Mouse (Mus musculus) embryonic facial prominence, embryonic 12.5 days (tissue): ENCODE measurements around the gene Arf3. TPM values are rescaled to one million over a fixed set of nuclear protein-coding genes. Genes with fewer than 3 reads are reported as not detected.

Experiments
- ATAC-seq: fragments of 200-750 bp; cut with Nextera tagmentation; 2 replicates; pipeline ENCODE4 v1.8.0; 2017; ENCODE audit not compliant: insufficient number of reproducible peaks, insufficient read depth, low FRiP score, low TSS enrichment
- H3K27ac ChIP-seq: fragments of 300-500 bp; sonication (generic); 2 replicates; pipeline ENCODE4 v1.5.1; 2016; ENCODE audit warnings: mild to moderate bottlenecking
- H3K27me3 ChIP-seq: fragments of 300-500 bp; sonication (generic); 2 replicates; pipeline ENCODE4 v1.6.1; 2016; ENCODE audit warnings: mild to moderate bottlenecking, moderate library complexity
- H3K36me3 ChIP-seq: fragments of 300-500 bp; sonication (generic); 2 replicates; pipeline ENCODE4 v1.6.1; 2016; ENCODE audit warnings: mild to moderate bottlenecking
- H3K4me1 ChIP-seq: fragments of 300-500 bp; sonication (generic); 2 replicates; pipeline ENCODE4 v1.6.1; 2016
- H3K4me2 ChIP-seq: fragments of 300-500 bp; sonication (generic); replicated peaks from 2 replicates; pipeline ENCODE4 v1.6.1; 2016; ENCODE audit warnings: mild to moderate bottlenecking, moderate library complexity
- H3K4me3 ChIP-seq: fragments of 300-500 bp; sonication (generic); 2 replicates; pipeline ENCODE4 v1.5.1; 2016; ENCODE audit warnings: mild to moderate bottlenecking
- H3K9ac ChIP-seq: fragments of 300-500 bp; sonication (generic); 2 replicates; pipeline ENCODE4 v1.6.1; 2016; ENCODE audit warnings: mild to moderate bottlenecking, moderate library complexity
- H3K9me3 ChIP-seq: fragments of 300-500 bp; sonication (generic); 2 replicates; pipeline ENCODE4 v1.6.1; 2016; ENCODE audit warnings: mild to moderate bottlenecking, moderate library complexity
- WGBS: fragments of 180-500 bp; shearing (Covaris S2); methylation state at CpG from one replicate; pipeline ENCODE4 v1.1.7; 2016; 5-methylcytosine and 5-hydroxymethylcytosine counted together
- polyA plus RNA-seq: library from polyadenylated mRNA; unstranded; fragments of >200 nt; fragmentation: Nextera tagmentation; extraction: Ambion mirVana; gene quantifications from 2 replicates; pipeline ENCODE4 v1.2.1, GENCODE M21; 2016

Gene Arf3
- polyA plus RNA-seq, 1 experiment from 2014 or later: 51.2 TPM

DNA sequence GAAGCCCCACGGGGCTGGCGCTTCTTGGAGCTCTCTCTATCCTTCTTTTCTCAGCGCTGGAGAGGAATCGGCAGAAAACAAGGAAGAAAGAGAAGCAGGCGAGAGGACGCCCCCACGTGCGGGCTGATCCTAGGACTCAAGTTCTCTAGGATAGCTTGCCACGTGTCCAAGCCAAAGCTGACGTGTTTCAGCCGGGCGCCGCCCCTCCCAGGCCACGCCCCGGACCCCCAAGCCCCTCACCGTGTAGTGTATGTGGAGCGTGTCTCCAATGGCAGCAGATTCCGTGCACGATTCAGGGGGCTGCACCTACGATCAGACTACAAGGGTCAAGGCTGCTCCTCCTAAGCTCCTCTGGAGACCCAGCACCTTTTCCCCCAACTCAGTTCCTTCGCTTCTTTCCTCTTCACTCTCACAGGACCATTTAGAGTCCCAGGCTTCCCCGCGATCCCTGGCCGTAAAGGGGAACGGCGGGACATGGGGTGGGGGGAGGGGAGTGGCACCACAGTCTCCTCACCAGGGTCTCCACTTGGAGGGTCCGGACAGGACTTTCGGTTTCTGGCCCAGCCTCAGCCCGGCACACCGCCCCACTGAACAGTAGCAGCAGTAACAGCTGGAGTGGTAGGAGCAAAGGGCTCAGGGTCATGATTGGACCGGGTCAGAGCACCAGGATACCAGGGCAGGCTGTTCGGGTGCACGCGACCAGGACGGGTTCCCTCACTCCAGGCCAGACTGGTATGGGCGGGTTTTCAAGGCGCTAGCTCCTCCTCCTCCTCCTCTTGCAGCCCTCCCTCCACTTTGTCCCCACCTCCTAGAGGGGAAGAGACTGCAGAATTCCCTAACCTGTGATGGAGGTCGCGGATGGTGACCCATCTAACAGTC lies 35.3 kb downstream of the Arf3 start, which contains the start of gene Fkbp11:
Gene Fkbp11, minus strand, starts transcription at position 756 of the 879 bp plus-strand sequence.
- Histone ChIP-seq H3K36me3 (no peaks in the 10 kb centered on the region), H3K27ac (no peak within 1 kb of the TSS), H3K9me3 (no peaks in the 10 kb centered on the region), H3K27me3 (no peaks in the 10 kb centered on the region), H3K4me1 (peaks cover 38% of the 10 kb centered on the region), H3K4me3 (peak within 1 kb of the TSS; percentile 52), H3K9ac (peak within 1 kb of the TSS; percentile 54), H3K4me2 (peak within 1 kb of the TSS; percentile 94)
- under 1% methylated on average over 39 of the region's 39 CpGs for WGBS
- ATAC-seq: peak; percentile 77

DNA sequence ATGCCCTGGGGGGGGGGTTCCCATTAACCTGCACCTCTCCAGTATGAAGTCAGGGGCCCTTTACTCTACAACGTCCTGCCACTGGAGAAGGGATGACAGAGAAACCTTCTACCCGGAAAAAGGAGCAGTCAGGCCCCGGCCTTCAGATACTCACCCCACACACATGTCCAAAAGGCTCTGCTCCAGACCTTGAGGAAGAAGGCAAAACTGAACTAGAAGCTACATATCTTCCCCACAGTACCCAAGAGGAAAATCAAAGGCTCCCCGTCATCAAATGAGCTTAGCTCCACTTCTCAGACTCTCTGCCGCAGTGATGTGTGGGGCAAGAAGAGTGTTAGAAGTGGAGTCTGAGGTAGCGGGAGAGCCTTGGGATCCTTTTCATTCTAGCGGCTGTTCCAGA lies 36.3 kb downstream of the Arf3 start:
- ATAC-seq: no peak
- no peak overlapping the region for H3K27ac ChIP-seq
- H3K4me2 ChIP-seq: peak overlapping the region; percentile 94
- no peaks in the 10 kb centered on the region for H3K36me3 ChIP-seq
- peak overlapping the region; percentile 54; the same call in 1 of the 2 replicates for H3K9ac ChIP-seq
- no peaks in the 10 kb centered on the region for H3K27me3 ChIP-seq
- no peaks in the 10 kb centered on the region for H3K9me3 ChIP-seq
- H3K4me1 ChIP-seq: peaks cover 45% of the 10 kb centered on the region
- WGBS: 30% methylated on average over 7 of the region's 7 CpGs
- H3K4me3 ChIP-seq: peak overlapping the region; percentile 52

DNA sequence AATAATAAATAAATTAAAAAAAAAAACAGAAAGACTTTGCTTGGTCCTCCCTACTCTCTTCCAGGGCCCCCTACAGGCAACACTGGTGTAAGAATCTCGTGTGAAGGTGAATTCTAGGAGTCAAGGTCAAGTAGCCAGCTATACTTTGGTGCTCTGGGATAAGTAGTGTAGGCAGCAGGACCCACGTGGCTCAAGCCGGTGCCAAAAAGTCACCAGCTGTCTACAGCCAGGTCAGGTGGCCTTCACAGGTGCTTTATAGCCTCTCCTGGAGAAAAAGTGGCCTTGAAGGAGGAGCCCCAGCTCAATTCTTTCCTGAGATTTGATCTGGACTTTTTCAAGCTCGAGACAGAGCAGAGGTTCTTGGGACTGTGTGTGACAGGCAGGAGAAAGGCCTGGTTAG lies 36.9 kb downstream of the Arf3 start:
- no peak overlapping the region for H3K27ac ChIP-seq
- ATAC-seq: no peak
- WGBS: 71% methylated on average over 4 of the region's 4 CpGs
- peaks cover 45% of the 10 kb centered on the region for H3K4me1 ChIP-seq
- no peaks in the 10 kb centered on the region for H3K36me3 ChIP-seq
- no peaks in the 10 kb centered on the region for H3K27me3 ChIP-seq
- no peaks in the 10 kb centered on the region for H3K9me3 ChIP-seq
- no peak overlapping the region for H3K4me3 ChIP-seq
- peak overlapping the region; percentile 94; the same call in 1 of the 2 replicates for H3K4me2 ChIP-seq
- no peak overlapping the region for H3K9ac ChIP-seq

GRCm38 (mm10) chr15:98724441-98724840 lies 38.6 kb downstream of the Arf3 start:
- Histone ChIP-seq H3K4me2 (peak overlapping the region; percentile 38), H3K27me3 (no peaks in the 10 kb centered on the region), H3K27ac (no peak overlapping the region), H3K4me1 (peaks cover 45% of the 10 kb centered on the region), H3K4me3 (0 out of 2 replicates have a peak overlapping the region, but pooled peaks have one; percentile 4), H3K9me3 (no peaks in the 10 kb centered on the region), H3K36me3 (no peaks in the 10 kb centered on the region), H3K9ac (no peak overlapping the region)
- 36% methylated on average over 19 of the region's 19 CpGs for WGBS
- ATAC-seq: no peak

GRCm38 (mm10) chr15:98722854-98723253 lies 40.2 kb downstream of the Arf3 start:
- Histone ChIP-seq H3K27ac (no peak overlapping the region), H3K9me3 (no peaks in the 10 kb centered on the region), H3K4me2 (no peak overlapping the region), H3K36me3 (no peaks in the 10 kb centered on the region), H3K9ac (no peak overlapping the region), H3K27me3 (no peaks in the 10 kb centered on the region), H3K4me1 (peaks cover 36% of the 10 kb centered on the region), H3K4me3 (no peak overlapping the region)
- WGBS: 55% methylated on average over 14 of the region's 14 CpGs
- no peak for ATAC-seq

- no peak overlapping the region for H3K9ac ChIP-seq
- H3K9me3 ChIP-seq: no peaks in the 10 kb centered on the region
- H3K4me3 ChIP-seq: no peak overlapping the region
- no peak overlapping the region for H3K4me2 ChIP-seq
- peaks cover 35% of the 10 kb centered on the region for H3K4me1 ChIP-seq
- ATAC-seq: no peak
- 72% methylated on average over 8 of the region's 8 CpGs for WGBS
- H3K27ac ChIP-seq: no peak overlapping the region
- no peaks in the 10 kb centered on the region for H3K27me3 ChIP-seq
- H3K36me3 ChIP-seq: no peaks in the 10 kb centered on the region
Observed at GRCm38 (mm10) chr15:98722191-98722590, 40.8 kb downstream of the Arf3 start.

DNA sequence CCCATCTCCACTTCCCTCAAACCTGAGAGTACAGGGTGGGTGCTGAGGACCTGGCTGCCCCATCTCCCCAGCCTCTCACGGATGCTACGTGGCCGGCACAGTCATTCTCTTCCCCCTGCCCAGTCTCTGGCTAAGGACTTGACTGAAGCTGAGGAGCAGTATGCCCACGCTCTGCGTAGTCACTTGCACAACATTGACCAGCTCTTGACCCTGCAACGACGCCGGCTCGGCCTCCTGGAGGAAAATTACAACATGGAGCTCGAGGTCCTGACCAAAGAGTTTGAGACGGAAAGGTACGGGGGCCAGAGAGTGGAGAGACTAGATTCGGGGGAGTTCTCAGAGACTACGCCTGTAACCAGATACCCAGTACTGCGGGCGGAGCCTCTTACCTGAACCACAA lies 45.7 kb downstream of the Arf3 start:
- Histone ChIP-seq H3K9me3 (no peaks in the 10 kb centered on the region), H3K4me3 (no peak overlapping the region), H3K27ac (no peak overlapping the region), H3K4me1 (peaks cover 2% of the 10 kb centered on the region; the same call in 1 of the 2 replicates), H3K4me2 (no peak overlapping the region), H3K36me3 (no peaks in the 10 kb centered on the region), H3K9ac (no peak overlapping the region), H3K27me3 (no peaks in the 10 kb centered on the region)
- 63% methylated on average over 16 of the region's 16 CpGs for WGBS
- ATAC-seq: no peak

DNA sequence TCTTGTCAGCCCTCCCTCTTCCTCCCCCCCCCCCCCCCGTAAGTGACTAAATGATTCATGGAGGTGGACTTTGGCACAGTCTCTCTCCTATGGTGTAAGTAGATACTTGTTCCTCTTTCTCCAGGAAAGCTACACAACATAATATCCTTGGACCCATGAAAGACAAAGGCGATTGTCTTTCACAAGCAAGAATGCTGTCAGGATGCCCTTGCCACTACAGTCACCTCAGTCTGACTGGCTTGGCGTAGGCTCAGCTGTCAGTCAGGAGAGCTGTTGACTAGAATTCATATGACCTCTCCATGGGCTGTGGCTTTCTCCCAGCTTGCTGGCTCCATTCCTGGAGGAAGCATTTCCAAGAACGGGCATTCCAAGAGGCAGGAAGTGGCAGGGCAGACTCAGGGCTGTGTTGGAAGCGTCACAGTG lies 48.8 kb downstream of the Arf3 start:
- Histone ChIP-seq H3K4me1 (0 out of 2 replicates have a peak, but pooled peaks cover 3% of the 10 kb centered on the region), H3K27ac (no peak overlapping the region), H3K36me3 (no peaks in the 10 kb centered on the region), H3K27me3 (no peaks in the 10 kb centered on the region), H3K4me3 (no peak overlapping the region), H3K9me3 (no peaks in the 10 kb centered on the region), H3K4me2 (no peak overlapping the region), H3K9ac (no peak overlapping the region)
- no peak for ATAC-seq
- WGBS: 69% methylated on average over 5 of the region's 5 CpGs

DNA sequence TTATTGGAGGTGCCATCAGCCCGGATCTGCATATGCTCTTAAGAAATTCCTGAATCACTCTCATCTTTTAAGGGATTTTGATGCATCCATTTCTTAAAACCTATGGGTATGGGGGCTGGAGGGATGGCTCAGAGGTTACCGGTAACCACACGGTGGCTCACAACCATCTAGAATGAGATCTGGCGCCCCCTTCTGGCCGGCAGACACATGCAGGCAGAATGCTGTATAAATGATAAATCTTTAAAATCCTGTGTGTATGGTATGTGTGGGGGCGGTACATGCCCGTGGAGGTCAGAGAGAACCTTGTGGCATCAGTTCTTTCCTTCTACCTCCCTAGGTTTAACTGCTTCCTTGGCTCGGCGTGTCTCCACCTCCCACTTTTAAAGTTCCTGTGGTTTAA lies 52.6 kb downstream of the Arf3 start:
- H3K9ac ChIP-seq: no peak overlapping the region
- H3K27ac ChIP-seq: no peak overlapping the region
- 0 out of 2 replicates have a peak, but pooled peaks cover 8% of the 10 kb centered on the region for H3K27me3 ChIP-seq
- no peaks in the 10 kb centered on the region for H3K36me3 ChIP-seq
- ATAC-seq: no peak
- H3K9me3 ChIP-seq: no peaks in the 10 kb centered on the region
- H3K4me3 ChIP-seq: no peak overlapping the region
- 14% methylated on average over 9 of the region's 9 CpGs for WGBS
- no peak overlapping the region for H3K4me2 ChIP-seq
- H3K4me1 ChIP-seq: 0 out of 2 replicates have a peak, but pooled peaks cover 3% of the 10 kb centered on the region

DNA sequence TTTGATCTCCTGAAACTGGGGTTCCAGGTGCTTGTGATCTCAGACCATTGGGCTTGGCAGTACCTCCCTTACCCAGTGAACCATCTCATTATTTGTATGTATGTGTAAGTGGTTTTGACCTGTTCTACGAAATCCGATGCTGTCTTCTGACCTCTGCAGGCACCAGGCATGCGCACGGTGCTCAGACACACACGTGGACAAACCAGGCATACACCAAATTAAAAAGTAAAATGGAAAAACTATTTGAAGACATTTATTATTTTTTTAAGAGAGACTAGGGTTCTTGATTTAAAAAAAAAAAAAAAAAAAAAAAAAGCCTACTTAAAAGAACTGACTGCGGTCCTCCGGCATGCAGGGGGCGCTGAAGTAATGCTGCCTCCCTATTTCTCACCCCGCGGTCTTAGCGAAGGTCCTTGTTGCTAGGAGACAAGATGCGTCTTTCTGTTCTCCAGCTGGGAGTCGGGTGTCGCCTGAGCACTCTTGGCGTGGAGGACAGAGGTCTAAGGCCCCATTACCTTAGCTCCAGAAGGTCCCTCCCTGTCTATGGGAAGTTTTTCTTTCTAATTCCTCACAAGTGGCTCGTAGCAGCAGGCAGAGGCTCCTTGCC lies 55.1 kb downstream of the Arf3 start, which contains the start of gene Ccdc65:
Gene Ccdc65, plus strand, starts transcription at position 442 of the 607 bp plus-strand sequence.
- no peak within 1 kb of the TSS for H3K27ac ChIP-seq
- H3K4me1 ChIP-seq: 0 out of 2 replicates have a peak, but pooled peaks cover 3% of the 10 kb centered on the region
- H3K9ac ChIP-seq: peak within 1 kb of the TSS; percentile 27; the same call in 1 of the 2 replicates
- H3K4me3 ChIP-seq: peak within 1 kb of the TSS; percentile 38
- peak within 1 kb of the TSS; percentile 55 for H3K4me2 ChIP-seq
- no peak for ATAC-seq
- H3K36me3 ChIP-seq: no peaks in the 10 kb centered on the region
- H3K27me3 ChIP-seq: peaks cover 17% of the 10 kb centered on the region
- H3K9me3 ChIP-seq: no peaks in the 10 kb centered on the region
- 18% methylated on average over 16 of the region's 16 CpGs for WGBS

DNA sequence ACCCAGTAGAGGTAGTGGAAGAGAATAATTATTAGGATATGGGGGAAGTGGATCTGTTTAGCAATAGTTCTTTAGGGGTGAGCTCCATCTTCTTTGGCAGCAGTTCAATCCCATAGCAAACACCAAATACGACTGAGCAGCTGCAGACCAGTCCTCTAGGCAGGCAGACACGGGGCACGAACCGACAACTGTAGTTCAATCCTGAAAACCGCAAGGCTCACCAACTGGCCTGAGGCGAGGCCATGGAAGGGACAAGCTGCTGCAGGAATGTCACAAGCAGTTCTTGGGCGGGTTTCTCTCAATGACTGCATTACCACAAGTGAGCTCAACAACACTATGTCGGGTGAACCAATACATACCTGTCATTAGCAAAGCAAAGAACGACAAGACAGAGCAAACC lies 58.7 kb downstream of the Arf3 start:
- Histone ChIP-seq H3K27me3 (peaks cover 49% of the 10 kb centered on the region), H3K4me1 (peaks cover 4% of the 10 kb centered on the region; the same call in 1 of the 2 replicates), H3K9ac (no peak overlapping the region), H3K9me3 (no peaks in the 10 kb centered on the region), H3K4me2 (no peak overlapping the region), H3K27ac (no peak overlapping the region), H3K4me3 (no peak overlapping the region), H3K36me3 (no peaks in the 10 kb centered on the region)
- no peak for ATAC-seq
- 52% methylated on average over 9 of the region's 9 CpGs for WGBS
